Comparison of ENCODE assay signal across 15 mouse cellular contexts in genomic region chr5:150235931-150236330, GRCm38 (mm10).
DNase-seq lines count a peak whose midpoint lies in the region.
"Had no signal": no experiment of that assay in that cellular context is flagged by ENCODE, and none has a peak within 500 bp of the region (broad histone marks: within the 10 kb centered on the region; RNA-seq: fewer than 3 reads in every experiment).

No protein-coding gene starts in this region.

- WGBS in heart, embryonic 10.5 days = 89% methylated on average over 5 of the region's 5 CpGs
- WGBS in forebrain, embryonic 10.5 days = 97% methylated on average over 5 of the region's 5 CpGs

- no peaks in the 10 kb centered on the region for H3K9me3 ChIP-seq in heart, embryonic 10.5 days
- no peaks in the 10 kb centered on the region; the same call in 1 of the 2 replicates for H3K9me3 ChIP-seq in forebrain, embryonic 10.5 days
- H3K9me3 ChIP-seq: embryonic facial prominence, embryonic 10.5 days; intestine, embryonic 15.5 days had no signal

- no peak overlapping the region for H3K4me3 ChIP-seq in heart, embryonic 10.5 days
- no peak overlapping the region for H3K4me3 ChIP-seq in forebrain, embryonic 10.5 days
- H3K4me3 ChIP-seq: embryonic facial prominence, embryonic 10.5 days; gastrocnemius, adult 2 months; intestine, embryonic 15.5 days had no signal

- peaks cover 12% of the 10 kb centered on the region for H3K4me1 ChIP-seq in heart, embryonic 10.5 days
- peaks cover 14% of the 10 kb centered on the region for H3K4me1 ChIP-seq in forebrain, embryonic 10.5 days
- H3K4me1 ChIP-seq: intestine, embryonic 15.5 days had no signal

- no peaks in the 10 kb centered on the region for H3K36me3 ChIP-seq in heart, embryonic 10.5 days
- H3K36me3 ChIP-seq in forebrain, embryonic 10.5 days (replicated peaks) = no peaks in the 10 kb centered on the region
- H3K36me3 ChIP-seq: embryonic facial prominence, embryonic 10.5 days; intestine, embryonic 15.5 days had no signal

- no peaks in the 10 kb centered on the region for H3K27me3 ChIP-seq in heart, embryonic 10.5 days (ENCODE audit: insufficient read depth, poor library complexity, severe bottlenecking)
- H3K27me3 ChIP-seq in forebrain, embryonic 10.5 days (ENCODE audit: poor library complexity, severe bottlenecking) = no peaks in the 10 kb centered on the region
- H3K27me3 ChIP-seq: intestine, embryonic 15.5 days had no signal

- peak; percentile 46 for DNase-seq in heart, adult 11 months
- no peak for DNase-seq in heart, embryonic 10.5 days (ENCODE audit: low spot score)
- peak; percentile 62 for DNase-seq in cerebellum, adult 8-10 months
- DNase-seq in cerebellum, postnatal 14 days = peak; percentile 64 to 75
- DNase-seq in spleen, postnatal 36 days (ENCODE audit: low spot score in 2 of 2) = no peak
- DNase-seq in forebrain, embryonic 10.5 days (ENCODE audit: extremely low spot score, low spot score) = no peak
- no peak for DNase-seq in testis, postnatal 14 days (ENCODE audit: low spot score)
- DNase-seq: adrenal gland, postnatal 14 days; gastrocnemius, adult 2 months; gastrocnemius, postnatal 25 days; heart, postnatal 10 days; kidney, adult 18-20 months had no signal

- H3K27ac ChIP-seq in heart, embryonic 10.5 days = no peak overlapping the region
- H3K27ac ChIP-seq in forebrain, embryonic 10.5 days = no peak overlapping the region
- H3K27ac ChIP-seq: embryonic facial prominence, embryonic 10.5 days; gastrocnemius, adult 2 months; hindbrain, embryonic 14.5 days; intestine, embryonic 15.5 days had no signal

Comparison
In these comparisons a context has a peak if more than half of its experiments do, and no peak if none do; other contexts are left out.
1. DNase-seq: peak in heart, adult 11 months (single experiment), cerebellum, adult 8-10 months (single experiment) and cerebellum, postnatal 14 days (2 of 2); none in heart, embryonic 10.5 days (single experiment), spleen, postnatal 36 days (0 of 2), forebrain, embryonic 10.5 days (single experiment) and testis, postnatal 14 days (single experiment).